Mouse (Mus musculus): ENCODE results near the gene Sult2b1.

Sult2b1 gene

GRCm38 (mm10) chr7:45770427-45771082, 13.9 kb downstream of the Sult2b1 start:
- DNase-seq (ENCODE audit: low spot score in 2 of 2): no peak

GRCm38 (mm10) chr7:45767500-45767899, 17.0 kb downstream of the Sult2b1 start:
- DNase-seq (ENCODE audit: low spot score in 2 of 2): no peak

DNA sequence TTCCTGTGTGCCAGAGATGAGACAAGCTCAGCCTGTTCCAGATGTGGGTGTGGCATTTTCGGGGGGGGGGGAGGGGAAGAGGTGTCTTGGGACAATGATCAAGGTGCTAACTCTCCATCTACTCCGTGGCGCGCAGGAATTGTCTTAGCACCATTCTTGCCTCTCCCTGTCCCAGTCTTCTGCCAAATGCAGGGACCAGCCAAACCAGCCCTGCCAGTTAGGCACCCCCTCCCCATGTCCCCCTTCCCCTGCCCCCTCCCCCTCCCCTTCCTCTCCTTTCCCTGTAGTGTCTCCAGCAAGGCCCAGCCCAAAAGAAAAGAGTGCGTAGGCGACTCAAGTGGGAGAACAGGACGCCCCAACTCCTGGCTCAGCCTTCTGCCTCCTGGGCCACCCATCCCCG, 17.7 kb downstream of the Sult2b1 start:
- DNase-seq (ENCODE audit: low spot score in 2 of 2): no peak

DNA sequence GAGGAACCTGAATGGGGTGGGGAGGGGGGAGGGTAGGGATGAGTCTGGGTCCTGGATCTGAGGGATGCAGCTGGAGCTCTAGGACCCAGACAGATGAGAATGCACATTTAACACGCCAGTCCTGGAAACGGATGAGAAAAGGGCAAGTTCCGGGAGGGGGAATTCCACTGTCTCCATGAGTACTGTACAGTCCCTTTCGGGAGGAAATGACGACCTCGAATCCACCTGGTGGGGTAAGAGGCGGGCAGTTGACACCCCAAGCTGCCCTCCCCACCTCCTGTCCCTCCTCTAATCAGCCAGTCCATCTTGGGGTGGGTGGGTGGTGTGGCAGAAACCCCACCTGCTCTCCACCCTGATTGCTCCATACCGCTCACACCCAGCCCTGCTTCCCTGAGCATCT, 18.5 kb downstream of the Sult2b1 start:
- no peak for DNase-seq (ENCODE audit: low spot score in 2 of 2)

DNA sequence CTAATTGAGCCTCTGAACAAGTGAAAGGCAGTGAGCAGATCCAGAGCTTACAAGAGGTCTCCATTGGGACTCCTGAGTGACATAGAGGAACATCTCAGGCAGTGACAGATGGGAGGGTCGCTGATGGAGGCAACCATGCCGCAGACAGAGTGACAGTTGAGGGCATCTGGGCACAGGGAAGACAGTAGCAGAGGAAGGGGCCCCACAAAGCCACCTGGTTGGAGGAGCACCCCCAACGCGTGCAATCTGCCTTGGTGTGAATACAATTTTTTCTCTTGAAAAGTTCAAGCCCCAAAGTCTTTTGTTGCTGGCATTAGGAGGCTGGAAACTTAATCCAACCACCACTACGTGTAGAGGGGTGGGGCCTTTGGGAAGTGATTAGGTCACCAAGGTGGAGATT, 24.3 kb downstream of the Sult2b1 start:
- no peak for DNase-seq (ENCODE audit: low spot score in 2 of 2)

DNA sequence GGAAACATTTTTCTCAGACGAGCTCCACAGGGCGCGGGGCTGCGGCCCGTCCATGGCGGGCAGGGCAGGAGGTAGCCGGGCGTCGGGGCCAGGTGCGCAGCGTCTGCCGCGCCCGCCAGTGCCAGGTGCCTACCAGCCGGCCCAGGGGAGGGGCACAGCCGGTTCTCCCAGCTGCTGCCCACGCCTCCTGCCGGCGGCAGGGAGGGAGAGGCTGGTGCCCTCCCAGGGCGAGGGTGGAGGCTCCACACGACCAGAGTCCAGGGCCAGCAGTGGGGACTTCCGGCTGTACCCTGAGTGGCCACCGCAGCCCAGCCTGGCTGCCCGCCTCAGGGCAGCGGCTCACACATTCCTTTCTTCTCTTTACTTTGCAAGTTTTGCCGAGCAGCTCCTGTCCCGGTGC, 25.1 kb downstream of the Sult2b1 start:
- DNase-seq (ENCODE audit: low spot score in 2 of 2): no peak

GRCm38 (mm10) chr7:45755703-45756102, 28.8 kb downstream of the Sult2b1 start:
- no peak for DNase-seq (ENCODE audit: low spot score in 2 of 2)

- no peak for DNase-seq (ENCODE audit: low spot score in 2 of 2)
Observed at GRCm38 (mm10) chr7:45750162-45750561, 34.3 kb downstream of the Sult2b1 start.

- DNase-seq (ENCODE audit: low spot score in 2 of 2): no peak
Observed at GRCm38 (mm10) chr7:45749401-45749800, 35.1 kb downstream of the Sult2b1 start.

DNA sequence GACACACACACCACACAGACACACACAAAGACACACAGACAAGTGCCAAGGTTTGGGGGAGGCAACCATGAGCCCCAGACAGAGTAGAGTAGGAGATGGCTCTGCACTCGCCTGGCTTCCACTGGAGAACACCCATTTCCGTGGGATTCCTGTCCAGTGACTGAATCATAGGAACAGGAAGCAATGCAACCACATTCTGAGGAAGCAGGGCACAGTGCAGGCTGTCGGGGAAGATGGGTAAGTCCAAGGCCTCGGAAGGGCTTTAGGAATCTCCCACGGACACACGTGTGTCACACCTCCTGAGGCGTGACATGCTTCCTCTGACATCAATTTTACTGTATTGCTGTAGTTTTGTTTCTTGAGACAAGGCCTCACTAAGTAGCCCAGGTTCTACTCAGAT, 36.4 kb downstream of the Sult2b1 start:
- no peak for DNase-seq (ENCODE audit: low spot score in 2 of 2)

DNA sequence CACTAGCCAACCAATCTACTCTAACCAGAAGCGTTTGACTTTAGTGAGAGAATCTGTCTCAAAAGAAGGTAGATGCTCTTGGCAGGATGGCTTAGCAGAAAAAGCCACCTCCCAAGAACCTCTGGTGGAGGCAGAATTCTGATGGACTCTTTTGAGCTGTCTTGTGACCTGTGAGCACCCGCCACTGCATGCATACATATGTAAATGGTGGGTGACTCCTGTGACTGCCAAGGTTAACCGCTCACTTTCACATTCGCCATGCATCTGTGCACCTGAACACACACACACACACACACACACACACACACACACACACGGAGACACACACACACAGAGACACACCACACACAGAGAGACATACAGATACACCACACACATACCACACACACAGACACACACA, 37.0 kb downstream of the Sult2b1 start:
- no peak for DNase-seq (ENCODE audit: low spot score in 2 of 2)

GRCm38 (mm10) chr7:45746518-45746917, 38.0 kb downstream of the Sult2b1 start:
- DNase-seq (ENCODE audit: low spot score in 2 of 2): no peak

DNA sequence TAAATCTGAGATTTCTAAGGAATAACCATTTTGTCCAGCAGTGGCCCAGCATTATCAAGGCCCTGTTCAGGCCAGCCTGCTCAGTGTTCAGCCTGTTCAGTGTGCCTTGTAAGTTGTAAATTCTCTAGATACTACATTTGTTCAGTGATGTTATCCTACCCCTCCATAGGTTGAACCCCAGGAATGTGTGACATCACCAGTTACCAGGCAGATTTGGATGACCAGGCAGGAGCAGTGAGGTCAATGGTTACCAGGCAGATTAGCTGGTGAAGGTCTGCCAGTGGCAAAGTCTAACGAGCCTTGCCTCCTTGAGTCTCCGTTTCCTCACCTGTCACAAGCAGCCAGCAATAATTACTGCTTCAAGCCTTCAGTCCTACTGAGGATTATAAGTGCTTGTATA, 40.1 kb downstream of the Sult2b1 start:
- DNase-seq (ENCODE audit: low spot score in 2 of 2): peak; percentile 64 to 79

DNA sequence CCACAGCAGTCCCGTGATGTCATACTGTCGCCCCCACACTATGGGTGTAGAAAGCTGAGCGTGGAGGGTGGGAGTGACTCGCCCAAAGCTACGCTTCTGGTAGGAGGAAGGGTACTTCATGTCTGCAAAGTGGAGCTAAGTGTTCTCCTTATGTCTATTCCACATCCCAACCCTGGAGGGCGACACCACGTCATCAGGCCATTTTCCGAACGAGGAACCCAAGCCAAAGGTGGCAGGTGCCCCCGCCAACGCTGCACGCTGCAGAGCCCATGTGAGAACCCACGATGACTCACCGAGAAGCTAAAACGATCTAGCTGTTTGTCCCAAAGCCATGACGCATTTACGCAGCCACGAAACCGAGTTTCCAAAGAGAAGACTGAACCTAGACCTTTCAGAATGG, 42.1 kb downstream of the Sult2b1 start:
- DNase-seq (ENCODE audit: low spot score in 2 of 2): no peak

DNA sequence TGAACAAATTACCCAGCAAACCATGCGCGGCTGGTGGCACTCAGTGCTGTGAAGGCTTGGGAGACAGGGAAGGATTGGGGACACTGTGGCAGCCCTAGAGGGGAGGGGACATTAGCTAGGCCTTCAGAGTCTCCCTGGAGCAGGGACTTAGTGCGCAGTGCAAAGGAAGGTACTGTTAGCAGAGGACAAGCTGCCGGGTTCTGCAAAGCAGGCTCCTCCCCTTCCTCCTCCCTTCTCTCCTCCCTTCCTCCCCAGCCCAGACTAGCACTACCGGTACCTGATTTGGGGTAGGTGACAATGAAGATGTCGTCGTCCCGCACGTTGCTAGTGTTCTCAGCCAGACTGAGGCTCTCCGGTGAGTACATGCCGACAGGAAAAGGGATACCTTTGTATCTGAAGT, 42.7 kb downstream of the Sult2b1 start:
- no peak for DNase-seq (ENCODE audit: low spot score in 2 of 2)

- no peak for DNase-seq (ENCODE audit: low spot score in 2 of 2)
Observed at GRCm38 (mm10) chr7:45741308-45741707, 43.2 kb downstream of the Sult2b1 start.

DNA sequence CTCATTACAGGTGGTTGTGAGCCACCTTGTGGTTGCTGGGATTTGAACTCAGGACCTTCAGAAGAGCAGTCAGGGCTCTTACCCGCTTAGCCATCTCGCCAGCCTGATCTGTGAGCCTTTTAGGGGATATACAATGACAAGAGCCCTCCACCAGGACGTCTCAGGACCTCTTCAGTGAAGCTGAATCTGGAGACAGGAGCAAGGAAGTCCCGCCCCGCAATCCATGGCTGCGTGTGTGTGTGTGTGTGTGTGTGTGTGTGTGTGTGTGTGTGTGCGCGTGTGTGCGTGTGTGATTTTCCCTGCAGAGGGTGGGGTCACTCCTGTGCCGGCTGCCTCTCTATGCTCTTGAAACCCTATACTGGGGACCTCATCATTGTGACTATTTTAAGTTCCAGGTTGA, 44.6 kb downstream of the Sult2b1 start:
- no peak for DNase-seq (ENCODE audit: low spot score in 2 of 2)

GRCm38 (mm10) chr7:45739162-45739763, 45.2 kb downstream of the Sult2b1 start:
- DNase-seq (ENCODE audit: low spot score in 2 of 2): peak; percentile 74 to 90

GRCm38 (mm10) chr7:45733477-45733876, 51.0 kb downstream of the Sult2b1 start:
- DNase-seq (ENCODE audit: low spot score in 2 of 2): no peak

- DNase-seq (ENCODE audit: low spot score in 2 of 2): peak; percentile 57 to 83
Observed at GRCm38 (mm10) chr7:45730727-45731431, 53.6 kb downstream of the Sult2b1 start.

DNA sequence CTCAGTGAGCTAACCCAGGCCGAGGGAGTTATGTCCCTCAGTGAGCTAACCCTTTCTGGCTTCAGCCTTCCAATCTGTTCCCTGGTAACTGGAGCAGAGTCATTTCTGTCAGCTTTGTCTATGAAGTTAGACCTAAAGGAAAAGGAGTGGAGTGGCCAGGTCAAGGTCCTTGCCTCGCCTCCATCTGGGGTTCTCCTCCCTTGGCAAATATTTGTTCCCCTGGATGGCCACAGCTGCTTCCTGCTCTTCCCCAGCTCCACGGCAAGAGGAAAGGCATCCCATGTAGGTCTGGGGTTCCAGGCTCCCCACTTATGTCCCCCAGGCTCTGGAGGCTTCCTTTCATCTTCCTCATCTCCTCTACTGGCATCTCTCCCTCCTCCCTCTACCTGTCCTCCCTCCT, 56.8 kb downstream of the Sult2b1 start:
- no peak for DNase-seq (ENCODE audit: low spot score in 2 of 2)

DNA sequence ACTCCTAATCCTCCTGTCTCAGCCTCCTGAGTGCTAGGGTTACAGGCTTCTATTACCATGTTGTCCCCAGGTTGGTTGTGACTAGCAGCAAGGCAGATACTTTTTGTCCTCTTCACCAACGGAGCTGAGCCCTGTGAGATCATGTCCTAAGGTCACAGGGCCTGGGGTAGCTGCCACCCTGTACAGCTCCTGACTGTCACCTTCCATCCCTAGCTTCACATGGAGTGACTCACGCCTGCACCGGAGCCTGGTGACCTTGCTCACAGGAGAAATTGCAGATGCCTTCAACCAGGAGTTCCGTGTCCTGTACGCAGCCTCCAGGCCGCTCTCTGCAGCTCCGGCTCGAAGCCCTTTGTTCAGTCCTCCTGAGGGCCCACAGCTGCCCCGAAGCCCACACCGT, 58.0 kb downstream of the Sult2b1 start:
- DNase-seq (ENCODE audit: low spot score in 2 of 2): no peak

DNA sequence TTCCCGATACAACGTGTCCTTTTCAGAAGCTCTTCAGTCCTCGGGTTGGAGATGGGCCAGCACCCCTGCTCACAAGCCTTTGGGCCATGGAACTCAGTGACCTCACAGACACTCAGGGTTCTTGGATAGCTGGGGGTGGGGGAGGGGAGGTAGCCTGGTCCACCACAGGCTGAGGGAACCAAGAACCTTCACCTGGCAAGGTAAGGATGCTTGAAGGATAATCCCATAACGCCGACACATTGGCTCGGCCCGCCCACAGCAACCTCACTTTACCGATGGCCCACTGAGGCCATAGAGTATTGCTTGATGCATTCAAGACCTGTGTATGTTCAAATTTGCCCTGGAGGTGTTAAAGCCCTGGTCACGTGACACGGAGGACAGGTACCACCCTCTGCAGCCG, 58.8 kb downstream of the Sult2b1 start, which contains the start of gene Spaca4:
Spaca4 (minus strand) TSS at position 101 of the 400 bp plus-strand sequence.
- no peak for DNase-seq (ENCODE audit: low spot score in 2 of 2)

All from spleen, postnatal 4 days (tissue).